Mouse (Mus musculus) heart, adult 2 months (tissue): ENCODE results near the gene Sectm1a.

Experiments
- CTCF ChIP-seq: fragments of 200-600 bp; IDR thresholded peaks from 2 replicates; pipeline ENCODE4 v1.8.1; 2022; ENCODE audit warnings: antibody characterized with exemption, mild to moderate bottlenecking, moderate library complexity
- EP300 ChIP-seq: fragments of 200-500 bp; IDR thresholded peaks from 2 replicates; pipeline ENCODE4 v1.6.1; 2011; ENCODE audit warnings: low read depth, low read length, control low read depth; ENCODE audit not compliant: insufficient read depth
- POLR2A ChIP-seq: fragments of 200-500 bp; IDR thresholded peaks from 2 replicates; pipeline ENCODE4 v1.6.1; 2011; ENCODE audit warnings: mild to moderate bottlenecking, low read depth, low read length, control low read depth; ENCODE audit not compliant: insufficient read depth

DNA sequence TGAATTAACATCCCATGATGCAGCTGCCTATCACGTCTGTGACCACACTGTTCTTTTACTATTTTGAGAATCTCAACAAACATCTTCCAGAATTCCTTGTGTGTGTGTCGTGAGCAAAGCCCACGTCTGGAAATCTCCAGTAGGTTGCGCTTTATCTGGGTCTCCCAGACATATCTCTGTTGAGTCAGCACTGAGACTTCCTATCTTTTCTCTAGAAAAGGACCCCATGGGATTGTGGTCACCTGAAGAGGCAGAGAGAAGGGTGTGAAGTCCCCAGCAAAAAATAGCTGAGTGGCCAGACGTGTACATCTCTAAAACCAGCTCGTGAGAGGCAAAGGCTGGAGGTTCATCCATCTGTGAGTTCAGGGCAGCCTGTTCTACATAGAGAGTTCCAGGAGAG lies 56.9 kb downstream of the Sectm1a start:
- no peak for TF ChIP-seq POLR2A
- no peak for TF ChIP-seq CTCF
- TF ChIP-seq EP300, result no peak
